Mouse (Mus musculus) brain, embryonic 14.5 days (tissue): ENCODE results near the gene Iqsec3. TPM values are rescaled to one million over a fixed set of nuclear protein-coding genes. Genes with fewer than 3 reads are reported as not detected.

ENCODE experiments used
- DNase-seq: peaks from one replicate; pipeline ENCODE4 v3.0.0-alpha.2; 2011; ENCODE audit warnings: low read depth
- CTCF ChIP-seq: fragments of 200-500 bp; IDR thresholded peaks from 2 replicates; pipeline ENCODE4 v1.5.1; 2012; ENCODE audit warnings: inconsistent platforms, mild to moderate bottlenecking, moderate library complexity, borderline replicate concordance; ENCODE audit not compliant: insufficient read depth, insufficient read length; ENCODE audit errors: extremely low read depth
- POLR2A ChIP-seq: fragments of 200-500 bp; IDR thresholded peaks from 2 replicates; pipeline ENCODE4 v1.6.1; 2012; ENCODE audit warnings: mild to moderate bottlenecking, inconsistent platforms, borderline replicate concordance; ENCODE audit not compliant: poor library complexity, insufficient read depth, insufficient read length, severe bottlenecking; ENCODE audit errors: extremely low read depth
- polyA plus RNA-seq: library from polyadenylated mRNA; depleted of rRNA; stranded (reverse); fragments of >200 nt; gene quantifications from 2 replicates; pipeline ENCODE4 v1.2.3, GENCODE M21; 2012

Gene Iqsec3
- polyA plus RNA-seq, 1 experiment, result 31.5 TPM

GRCm38 (mm10) chr6:121498819-121499535 lies 25.5 kb upstream of the Iqsec3 start:
- peak; percentile 78 for DNase-seq
- no peak for TF ChIP-seq CTCF
- no peak for TF ChIP-seq POLR2A

DNA sequence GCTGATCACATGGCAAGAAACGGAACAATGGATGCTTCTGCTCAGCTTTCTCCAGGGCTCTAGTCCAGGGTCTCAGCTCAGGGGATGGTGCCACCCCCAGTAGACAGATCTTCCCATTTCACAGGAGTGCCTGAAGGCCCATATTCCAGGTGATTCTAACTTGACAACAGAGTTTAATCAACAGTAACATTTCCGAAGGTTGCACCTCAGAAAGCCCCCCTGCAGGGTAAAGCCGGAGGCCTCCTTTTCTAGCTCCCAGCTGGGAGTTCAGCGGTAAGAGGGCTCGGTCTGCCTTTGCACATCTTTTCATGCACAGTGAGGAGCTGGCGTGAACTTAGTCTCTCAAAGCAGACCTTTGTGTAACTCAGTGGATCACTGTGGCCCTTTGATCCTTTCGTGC lies 22.1 kb upstream of the Iqsec3 start:
- TF ChIP-seq CTCF (no peak), POLR2A (no peak)
- DNase-seq, result peak; percentile 25

GRCm38 (mm10) chr6:121495026-121495425 lies 21.5 kb upstream of the Iqsec3 start:
- DNase-seq, result no peak
- TF ChIP-seq CTCF (no peak), POLR2A (no peak)

DNA sequence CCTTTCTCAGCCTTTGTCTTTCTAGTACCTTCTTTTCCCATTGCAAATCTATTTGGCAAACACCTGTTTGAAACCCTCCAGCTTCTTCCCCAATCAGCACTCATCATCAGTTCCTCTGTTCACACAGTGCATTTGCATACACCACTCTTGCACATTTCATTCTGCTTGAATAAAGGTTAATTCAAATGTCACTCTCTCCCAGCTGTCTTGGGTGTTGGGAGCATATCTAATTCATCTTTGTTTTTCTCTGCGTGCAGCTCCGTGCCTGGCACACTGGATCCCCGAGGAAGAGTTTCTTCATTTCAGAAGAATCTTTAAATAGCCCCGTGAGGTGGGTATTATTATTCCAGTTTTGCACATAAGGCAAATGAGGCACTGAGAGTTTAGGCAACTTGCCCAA lies 20.8 kb upstream of the Iqsec3 start:
- TF ChIP-seq POLR2A (no peak), CTCF (no peak)
- DNase-seq, result peak; percentile 51

DNA sequence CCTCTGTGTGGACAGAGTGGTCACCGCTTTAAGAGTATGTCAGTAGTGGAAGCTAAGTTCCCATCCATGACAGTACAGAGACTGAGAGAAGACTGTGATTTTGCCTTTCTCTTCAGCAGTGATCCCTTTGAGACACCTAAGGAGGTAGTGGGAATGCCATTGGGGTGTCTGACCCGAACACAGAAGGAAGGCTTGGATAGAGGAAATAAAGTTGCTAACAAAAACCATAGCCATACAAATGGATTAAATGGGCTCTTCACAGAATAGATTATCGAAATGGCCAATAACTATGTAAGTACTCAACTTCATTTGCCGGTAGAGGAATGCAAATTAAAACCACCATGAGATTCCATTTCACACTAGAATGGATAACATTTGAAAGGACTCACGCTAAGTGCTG lies 17.9 kb upstream of the Iqsec3 start:
- DNase-seq, result no peak
- TF ChIP-seq POLR2A (no peak), CTCF (no peak)

DNA sequence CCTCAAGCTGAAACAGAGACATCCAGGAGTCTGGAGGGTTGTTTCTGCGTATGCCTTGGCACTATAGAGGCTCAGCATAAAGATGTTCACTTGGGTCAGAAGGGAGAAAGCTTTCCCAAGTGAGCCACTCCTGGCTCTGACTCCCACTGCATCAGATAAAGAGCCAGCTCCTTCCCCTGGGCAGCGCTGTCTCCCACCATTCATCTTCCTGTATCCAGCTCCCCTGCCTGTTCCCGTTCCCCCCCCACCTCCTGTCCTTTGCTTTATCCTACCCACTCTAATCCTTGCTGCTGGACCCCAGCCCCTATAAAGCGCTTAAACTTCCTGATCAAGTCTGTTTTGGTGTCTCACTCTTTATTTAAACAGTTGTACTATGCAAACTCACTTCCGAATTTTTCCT lies 1.2 kb downstream of the Iqsec3 start:
- no peak for DNase-seq
- no peak for TF ChIP-seq CTCF
- TF ChIP-seq POLR2A, result no peak

- peak; percentile 51 for DNase-seq
These were observed 5.2 kb downstream of the Iqsec3 start for GRCm38 (mm10) chr6:121468235-121468634.

DNA sequence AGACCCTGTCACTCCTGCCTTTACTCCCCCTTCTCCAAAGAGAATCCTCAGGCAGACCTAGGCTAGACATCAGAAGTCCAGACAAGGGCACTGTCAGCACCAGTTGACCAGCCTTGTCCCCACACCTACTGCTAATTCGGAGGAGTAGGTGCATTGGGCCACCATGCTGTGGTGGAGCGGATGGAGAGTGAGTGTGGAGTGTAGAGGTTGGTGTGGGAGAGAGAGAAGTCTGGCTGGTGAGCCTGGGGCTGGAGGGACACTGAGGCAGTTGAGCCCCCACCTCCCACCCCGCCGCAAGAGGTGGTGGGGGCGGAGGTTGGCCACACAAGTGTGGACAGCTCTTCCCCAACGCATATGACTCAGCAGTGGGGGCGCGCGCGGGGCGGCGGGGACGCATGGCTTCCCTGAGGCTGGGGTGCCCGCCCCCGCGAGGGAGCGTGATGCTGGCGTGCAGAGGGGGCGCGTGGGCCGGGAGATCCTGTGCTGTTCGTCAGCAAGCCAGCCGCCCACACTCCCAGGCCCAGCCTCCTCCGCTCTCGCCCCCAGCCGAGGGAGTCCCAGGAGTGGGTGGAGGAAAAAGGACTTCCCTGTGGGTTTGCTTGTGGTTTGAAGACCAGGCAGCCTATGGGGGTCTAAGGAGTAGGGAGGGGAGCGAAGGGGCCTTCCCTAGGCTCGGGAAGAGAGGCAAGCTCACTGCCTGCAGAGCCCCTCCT lies 10.7 kb downstream of the Iqsec3 start:
- no peak for DNase-seq

More at GRCm38 (mm10) chr6:121468235-121468634, 5.2 kb downstream of the Iqsec3 start:
- TF ChIP-seq CTCF, result no peak
- TF ChIP-seq POLR2A, result no peak

DNA sequence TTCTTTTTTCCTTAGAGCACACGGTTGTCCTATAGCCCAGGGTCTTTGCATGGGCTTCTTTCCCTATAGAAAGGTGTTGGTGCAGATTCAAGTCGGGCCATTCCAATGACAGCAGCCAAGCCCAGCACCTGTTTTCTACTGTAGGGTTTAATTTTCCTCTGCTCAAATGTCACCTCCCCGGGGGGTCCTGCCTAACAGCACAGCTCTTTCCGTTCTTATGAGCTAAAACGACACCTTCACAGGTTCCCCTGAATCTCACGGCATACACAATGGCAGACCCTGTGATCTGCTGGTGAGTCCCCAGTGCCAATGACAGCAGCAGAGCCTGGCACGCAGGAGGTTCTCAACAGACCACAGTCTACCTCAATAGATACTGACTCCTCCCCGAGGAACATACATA lies 16.1 kb downstream of the Iqsec3 start:
- TF ChIP-seq POLR2A, result no peak
- TF ChIP-seq CTCF, result no peak
- DNase-seq, result no peak

More for the DNA sequence above, 10.7 kb downstream of the Iqsec3 start:
- TF ChIP-seq POLR2A (no peak), CTCF (no peak)

- no peak for TF ChIP-seq CTCF
- TF ChIP-seq POLR2A, result no peak
- DNase-seq, result no peak
These were observed 16.8 kb downstream of the Iqsec3 start for GRCm38 (mm10) chr6:121456651-121457050.

- TF ChIP-seq CTCF (no peak), POLR2A (no peak)
- DNase-seq, result peak; percentile 57
These were observed 18.7 kb downstream of the Iqsec3 start for GRCm38 (mm10) chr6:121454549-121455494.

GRCm38 (mm10) chr6:121453776-121454175 lies 19.7 kb downstream of the Iqsec3 start:
- TF ChIP-seq POLR2A, result no peak
- TF ChIP-seq CTCF, result no peak
- DNase-seq, result no peak
